Mouse (Mus musculus) gonadal fat pad, adult 2 months (tissue): ENCODE measurements at regions not wholly inside any gene's neighbourhood (a gene's known extent, or its start where the extent isn't known, plus 50 kb on each side); places are given as distances from the start of the nearest gene placed in this dataset.

ENCODE experiments used
- DNase-seq: peaks from one replicate; pipeline ENCODE4 v3.0.0-alpha.2; 2012; ENCODE audit warnings: low read depth

DNA sequence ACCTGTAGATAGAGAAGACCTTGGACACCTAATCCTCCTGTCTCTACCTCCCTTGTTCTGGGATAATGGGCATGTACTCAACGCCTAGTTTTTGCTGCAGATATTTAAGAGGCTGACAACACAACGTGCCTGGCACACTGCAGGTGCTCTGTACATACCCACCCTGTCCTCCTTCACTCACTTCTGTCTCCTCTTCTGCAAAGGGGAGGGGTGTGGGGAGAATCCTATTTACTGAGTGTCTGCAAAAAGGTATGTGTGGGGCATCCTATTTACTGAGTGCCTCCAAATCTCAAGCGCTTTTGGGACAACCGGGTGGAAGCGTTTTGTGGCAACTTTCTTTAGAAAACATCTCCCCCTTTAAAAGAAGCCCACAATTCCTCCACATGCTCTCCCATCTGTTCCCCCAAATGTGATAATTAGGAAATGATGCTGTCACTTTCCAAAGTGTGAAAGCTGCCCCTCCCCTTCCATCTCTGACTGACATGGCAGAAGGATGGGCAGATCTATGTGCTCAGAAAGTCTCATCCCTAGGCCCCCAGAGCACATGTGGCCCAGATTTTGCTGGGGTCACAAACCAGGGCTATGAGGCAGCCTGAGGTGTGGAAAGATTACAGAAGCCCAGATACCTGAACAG lies 93.5 kb upstream of the Mycn start:
- DNase-seq = no peak

DNA sequence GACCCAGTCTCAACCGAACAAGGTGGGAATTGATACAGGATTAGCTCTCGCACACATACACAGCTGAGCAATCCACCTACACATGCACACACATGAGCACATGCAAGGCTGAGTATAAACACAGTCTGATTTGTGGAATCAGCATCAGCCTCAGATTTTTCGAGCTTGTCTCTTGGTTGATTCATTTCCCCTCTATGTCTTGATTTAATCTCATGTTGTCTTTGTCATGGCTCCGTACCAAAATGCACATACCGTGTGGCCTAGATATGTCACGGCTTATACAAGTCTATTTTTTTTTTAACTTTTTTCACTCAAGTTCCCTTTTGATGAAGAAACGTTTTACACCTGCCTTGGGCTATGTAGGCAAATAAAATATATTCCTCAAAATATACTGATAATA lies 88.6 kb upstream of the Mycn start:
- DNase-seq = no peak

DNA sequence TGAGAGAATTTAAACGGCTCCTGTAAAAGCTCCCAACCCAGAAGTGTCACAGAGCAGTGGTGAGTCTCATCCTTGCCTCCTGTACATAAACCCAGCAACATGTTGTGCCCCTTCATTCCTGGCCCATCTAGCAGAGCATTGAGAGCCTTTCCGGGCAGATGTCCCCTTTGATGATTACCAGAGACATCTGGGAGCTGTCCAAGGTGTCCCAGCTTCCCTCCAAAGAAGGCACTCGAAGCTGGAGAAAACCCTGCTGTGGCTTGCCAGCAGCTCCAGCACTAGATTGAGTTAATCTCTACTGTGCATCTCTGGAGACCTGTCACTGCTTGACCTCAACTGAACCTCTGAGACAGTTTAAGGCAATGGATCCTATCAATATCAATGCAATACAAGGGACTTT lies 86.4 kb upstream of the Mycn start:
- DNase-seq = no peak

DNA sequence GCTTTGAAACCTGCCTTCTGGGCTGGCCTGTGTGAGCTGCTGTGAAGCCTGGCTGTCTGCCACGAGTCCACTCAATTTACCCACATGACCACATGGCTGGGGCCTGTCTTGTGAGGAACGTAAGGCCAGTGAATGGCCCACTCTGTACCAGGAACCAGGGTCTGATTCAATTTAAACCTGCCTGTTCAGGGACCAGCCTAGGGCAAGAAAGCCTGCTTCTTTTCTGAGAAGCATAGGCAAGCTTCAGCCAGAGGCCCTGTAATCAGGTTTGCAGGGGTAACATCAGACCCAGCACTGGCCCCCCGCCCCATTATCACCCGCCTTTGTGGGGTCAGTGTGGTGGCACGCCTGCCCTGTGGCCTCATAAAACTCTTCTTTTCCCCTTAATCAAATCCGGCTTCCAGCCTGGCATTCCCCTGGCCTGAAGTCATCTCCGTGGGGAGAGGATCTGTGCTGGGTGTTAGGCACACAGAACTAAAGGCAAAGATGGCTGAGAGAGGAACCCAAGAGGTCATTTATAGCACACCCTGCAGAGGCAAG lies 84.4 kb upstream of the Mycn start:
- no peak for DNase-seq

DNA sequence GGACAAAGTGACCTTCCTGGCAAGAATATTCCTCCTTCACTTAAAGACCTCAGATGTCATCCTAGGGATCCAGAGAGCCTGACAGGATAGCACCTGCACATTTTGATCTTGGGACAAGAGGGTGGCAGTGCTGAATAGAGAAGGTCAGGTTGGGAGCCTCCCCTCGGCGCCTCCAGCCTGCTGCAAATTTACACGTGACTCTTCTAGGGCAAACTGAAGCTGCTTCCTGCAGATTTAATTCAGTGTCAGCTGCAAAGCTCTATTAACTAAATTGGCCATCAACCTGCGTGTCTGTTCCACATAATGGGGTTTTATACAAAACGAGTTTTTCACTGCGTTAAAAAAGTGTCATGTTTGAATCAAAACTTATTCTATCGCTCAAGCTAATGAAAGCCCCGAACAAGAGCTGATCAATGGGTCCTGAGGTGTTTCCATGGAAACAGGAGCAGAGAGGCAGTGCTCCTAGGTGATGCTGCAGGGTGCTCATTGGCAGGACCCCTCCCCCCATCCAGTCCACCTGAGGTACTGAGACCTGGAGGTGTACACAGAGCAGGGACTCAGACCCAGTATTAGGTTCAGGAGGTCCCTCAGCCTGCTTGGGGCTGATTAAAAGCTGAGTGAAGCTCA lies 82.6 kb upstream of the Mycn start:
- no peak for DNase-seq

DNA sequence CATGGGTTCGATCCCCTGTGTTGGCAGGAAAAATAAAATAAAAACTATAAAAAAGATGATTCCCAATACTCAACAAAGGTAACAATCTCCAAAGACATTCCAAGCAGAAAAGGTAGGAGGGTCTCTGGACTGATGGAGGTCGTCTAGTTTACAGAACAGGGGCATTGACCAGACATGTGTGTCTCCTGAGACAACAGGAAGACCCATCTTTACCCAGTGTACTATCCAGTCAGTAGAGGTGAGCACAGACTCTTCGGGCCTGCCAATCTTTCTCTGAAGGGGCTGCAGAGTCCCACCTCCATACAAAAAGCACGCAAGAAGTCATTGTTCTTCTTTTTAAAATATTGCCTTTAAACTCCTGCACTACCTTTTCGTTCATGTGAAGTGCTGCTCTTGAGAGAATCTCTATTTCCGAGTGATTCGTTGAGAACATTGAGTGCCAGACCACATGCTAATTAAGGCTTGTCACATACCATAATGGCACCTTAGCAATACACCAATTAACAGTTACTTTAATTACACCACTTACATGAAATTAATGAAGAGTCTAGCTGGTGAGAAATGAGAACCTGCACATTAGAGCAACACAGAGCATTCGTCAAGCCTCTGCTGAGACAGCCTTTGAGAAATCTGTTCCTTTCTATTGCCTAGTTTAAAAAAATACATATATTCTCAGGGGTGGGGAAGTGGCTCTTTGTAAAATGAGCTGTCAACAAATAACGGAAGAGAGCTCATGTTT lies 69.5 kb upstream of the Mycn start:
- no peak for DNase-seq

DNA sequence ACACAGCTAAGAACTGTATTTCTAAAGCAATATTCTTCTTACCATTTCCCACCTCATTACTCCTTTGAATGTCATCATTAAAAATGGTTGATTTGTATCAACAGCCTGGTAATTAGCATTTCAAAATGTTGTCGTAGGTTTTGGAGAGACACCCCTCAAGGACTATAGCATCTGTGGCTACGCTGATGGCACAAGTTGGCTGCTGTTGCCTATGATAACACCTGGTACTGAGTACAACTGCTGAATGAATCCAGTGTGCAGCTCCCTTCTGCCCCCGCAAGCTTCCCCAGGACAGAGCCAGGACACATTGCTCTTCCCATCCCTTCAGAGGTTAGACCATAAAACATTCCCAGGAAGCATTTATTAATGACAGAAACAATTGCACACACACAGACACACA lies 68.7 kb upstream of the Mycn start:
- no peak for DNase-seq

DNA sequence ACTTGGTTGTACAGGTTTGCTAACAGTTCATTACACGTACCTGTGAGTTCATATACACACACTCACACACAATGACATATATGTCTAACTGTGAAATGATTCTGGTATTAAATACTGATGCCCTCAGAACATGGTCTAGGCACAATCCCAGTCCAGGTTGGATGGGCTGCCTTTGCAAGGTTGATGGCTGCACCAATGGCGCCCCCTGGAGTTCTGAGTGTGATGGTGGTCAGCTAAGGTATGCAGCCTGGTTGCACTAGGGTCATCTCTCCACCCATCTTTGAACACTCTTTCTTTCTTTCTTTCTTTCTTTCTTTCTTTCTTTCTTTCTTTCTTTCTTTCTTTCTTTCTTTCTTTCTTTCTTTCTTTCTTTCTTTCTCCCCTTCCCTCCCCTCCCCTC lies 67.8 kb upstream of the Mycn start:
- no peak for DNase-seq

DNA sequence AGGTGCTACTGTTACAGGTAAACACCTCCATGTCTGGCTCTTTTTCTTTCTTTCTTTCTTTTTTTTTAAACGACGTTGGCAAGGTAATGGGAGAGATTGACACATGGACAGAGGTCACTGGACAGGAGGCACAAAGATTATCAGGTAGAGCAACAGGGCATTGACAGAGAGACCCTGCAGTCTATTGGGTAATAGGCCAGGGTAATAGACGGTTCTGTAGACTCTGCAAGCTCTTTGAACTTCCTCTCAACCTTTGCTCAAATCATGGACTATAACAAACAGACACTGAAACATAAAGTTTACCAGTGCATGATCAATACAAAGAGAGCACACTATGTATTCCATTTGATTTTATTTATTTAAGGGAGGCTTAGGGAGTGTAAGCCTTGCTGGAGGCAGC lies 61.0 kb upstream of the Mycn start:
- no peak for DNase-seq

DNA sequence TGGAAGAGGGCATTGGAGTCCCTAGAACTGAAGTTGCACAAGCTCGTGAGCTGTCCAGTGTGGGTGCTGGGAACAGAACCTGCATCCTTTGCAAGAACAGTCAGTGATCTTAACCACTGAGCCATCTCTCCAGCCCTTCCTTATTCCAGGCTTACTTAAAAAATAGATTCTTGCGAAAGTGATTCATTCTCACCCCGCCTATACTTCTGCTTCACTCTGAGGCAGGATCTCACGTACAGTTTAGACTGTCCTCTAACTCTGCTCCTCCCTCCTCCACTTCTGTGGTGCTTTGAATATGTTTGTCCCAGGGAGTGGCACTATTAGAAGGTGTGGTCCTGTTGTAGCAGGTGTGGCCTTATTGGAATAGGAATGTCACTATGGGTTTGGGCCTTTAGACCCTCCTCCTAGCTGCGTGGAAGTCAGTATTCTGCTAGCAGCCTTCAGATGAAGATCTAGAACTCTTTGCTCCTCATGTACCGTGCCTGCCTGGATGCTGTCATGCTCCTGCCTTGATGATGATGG lies 60.4 kb upstream of the Mycn start:
- DNase-seq = no peak

DNA sequence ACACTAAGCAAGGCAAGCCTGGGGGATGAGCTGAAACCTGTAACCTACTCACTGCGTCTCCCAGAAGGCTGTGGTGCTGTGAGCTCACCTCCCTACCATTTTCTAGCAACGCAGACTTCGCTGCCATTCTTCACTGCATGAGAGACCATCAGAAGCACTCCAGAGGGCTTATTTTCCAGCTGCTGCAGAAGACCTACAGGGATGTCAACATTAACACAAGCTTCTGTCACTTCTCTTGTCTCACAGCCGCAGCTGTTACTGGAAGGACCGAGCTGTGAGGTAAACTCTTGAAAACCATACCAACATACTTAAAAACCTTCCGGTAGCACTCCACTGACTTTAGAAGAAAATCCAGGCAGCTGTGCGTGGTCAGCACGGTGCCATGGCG lies 54.3 kb upstream of the Mycn start:
- DNase-seq = no peak

DNA sequence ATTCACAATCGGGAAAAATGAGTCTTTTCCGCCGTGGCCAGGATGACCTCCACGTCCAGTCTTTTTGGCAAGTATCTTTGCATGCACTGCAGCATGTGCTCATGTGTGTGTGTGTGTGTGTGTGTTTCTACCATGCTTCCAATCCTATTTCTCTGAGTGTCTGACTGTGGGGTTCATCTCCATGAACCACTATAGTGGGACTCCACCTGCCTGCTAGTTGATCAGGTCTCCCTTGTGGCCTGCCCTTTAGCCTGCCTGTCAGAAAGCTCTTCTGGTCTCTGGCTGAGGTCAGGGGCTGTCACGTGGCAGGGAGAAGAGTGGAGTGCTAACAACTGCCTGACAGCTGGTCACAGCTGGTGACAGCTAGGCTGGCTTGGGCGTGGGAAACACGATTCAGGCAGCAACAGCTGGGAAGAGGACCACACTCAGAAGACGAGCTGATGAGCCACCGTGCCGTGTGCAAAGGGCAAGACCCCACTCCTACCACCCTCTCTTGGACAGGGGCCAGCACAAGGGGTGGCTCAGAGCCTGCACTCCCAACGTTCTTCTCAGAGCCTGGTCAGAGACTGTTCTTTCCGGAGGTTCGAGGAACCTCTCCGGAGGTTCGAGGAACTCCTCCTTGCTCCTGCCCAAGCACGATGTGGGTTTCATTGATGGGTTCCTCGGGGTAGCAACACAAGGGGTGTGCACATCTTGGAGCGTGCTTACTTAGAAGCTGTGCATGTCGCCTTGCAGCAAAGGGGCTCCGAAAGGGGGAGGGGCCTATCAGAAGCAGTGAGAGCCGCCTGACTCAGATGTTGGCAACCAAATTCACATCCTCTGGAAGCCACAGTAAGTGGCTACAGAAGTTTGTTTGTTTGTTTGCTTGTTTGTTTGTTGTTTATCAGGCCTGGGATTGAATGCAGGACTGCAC lies 53.6 kb upstream of the Mycn start:
- DNase-seq = no peak

DNA sequence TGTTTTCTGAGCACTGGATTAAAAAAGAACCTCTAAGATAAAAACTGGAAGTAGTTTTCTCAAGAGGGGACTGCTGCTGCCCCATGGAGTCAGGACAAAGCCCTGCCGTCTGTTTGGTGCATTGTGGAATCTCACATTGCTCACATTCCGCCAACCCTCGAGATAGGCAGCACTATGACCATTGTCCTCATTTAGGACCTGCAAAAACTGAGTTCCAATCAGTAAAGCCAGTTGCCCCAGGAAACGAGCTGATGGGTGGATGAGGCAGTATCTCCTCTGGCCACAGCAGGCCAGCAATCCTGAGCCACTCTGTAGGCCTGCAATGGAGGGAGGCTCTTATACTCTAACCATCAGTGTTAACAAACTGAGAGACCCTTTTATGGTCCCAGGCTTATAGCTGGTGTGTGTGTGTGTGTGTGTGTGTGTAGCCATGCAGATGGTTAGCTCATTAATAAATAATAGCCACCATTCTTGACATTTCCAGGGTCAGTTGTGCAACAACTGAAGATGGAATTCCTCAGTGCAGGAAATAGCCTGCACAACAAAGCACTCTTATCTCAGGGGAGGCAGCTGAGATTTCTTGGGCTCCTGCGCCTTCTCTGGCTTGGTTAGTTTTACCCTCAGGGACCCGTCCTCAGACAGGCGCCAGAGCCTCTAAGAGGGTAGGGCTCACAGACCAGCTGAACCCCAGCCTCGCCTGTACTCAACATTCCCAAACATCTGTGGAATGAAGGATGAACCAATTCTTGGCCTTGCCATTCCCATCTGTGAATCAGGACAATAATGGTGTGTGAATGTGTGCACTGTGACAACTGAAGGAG lies 52.4 kb upstream of the Mycn start:
- no peak for DNase-seq
